Mouse (Mus musculus): ENCODE data around the gene Cenps. TPM values are rescaled to one million over a fixed set of nuclear protein-coding genes. Genes with fewer than 3 reads are reported as not detected.

Cenps gene
- polyA plus RNA-seq, 1 experiment = 32.5 TPM

GRCm38 (mm10) chr4:149136116-149136850, 1.1 kb downstream of the Cenps start:
- H3ac ChIP-seq (ENCODE audit: control insufficient read depth, insufficient read length, low read depth) = peak overlapping the region; percentile 57
- peaks cover 36% of the 10 kb centered on the region for H3K79me2 ChIP-seq (ENCODE audit: control insufficient read depth, insufficient read depth)
- no peaks in the 10 kb centered on the region for H3K27me3 ChIP-seq (ENCODE audit: control insufficient read depth, insufficient read depth, insufficient read length)
- peaks cover 10% of the 10 kb centered on the region for H3K79me3 ChIP-seq (ENCODE audit: low read depth)
- H3K36me3 ChIP-seq (ENCODE audit: control insufficient read depth, insufficient read depth) = peaks cover 5% of the 10 kb centered on the region
- TF ChIP-seq FOSL1 (IDR thresholded peaks at IDR 0.05; ENCODE audit: insufficient read depth, low read length, poor library complexity, severe bottlenecking) (no peak), MAX (IDR thresholded peaks at IDR 0.05) (no peak), MYOD1 (IDR thresholded peaks at IDR 0.05; ENCODE audit: control insufficient read depth, insufficient read length, low read depth) (no peak), USF1 (IDR thresholded peaks at IDR 0.05; ENCODE audit: low read depth) (no peak), CTCF (IDR thresholded peaks at IDR 0.05; ENCODE audit: control insufficient read depth, insufficient read depth, insufficient read length) (no peak), CEBPB (IDR thresholded peaks at IDR 0.05; ENCODE audit: low read depth) (no peak)
- H3K4me3 ChIP-seq (ENCODE audit: insufficient read depth, poor library complexity, severe bottlenecking) = peak overlapping the region; percentile 61

DNA sequence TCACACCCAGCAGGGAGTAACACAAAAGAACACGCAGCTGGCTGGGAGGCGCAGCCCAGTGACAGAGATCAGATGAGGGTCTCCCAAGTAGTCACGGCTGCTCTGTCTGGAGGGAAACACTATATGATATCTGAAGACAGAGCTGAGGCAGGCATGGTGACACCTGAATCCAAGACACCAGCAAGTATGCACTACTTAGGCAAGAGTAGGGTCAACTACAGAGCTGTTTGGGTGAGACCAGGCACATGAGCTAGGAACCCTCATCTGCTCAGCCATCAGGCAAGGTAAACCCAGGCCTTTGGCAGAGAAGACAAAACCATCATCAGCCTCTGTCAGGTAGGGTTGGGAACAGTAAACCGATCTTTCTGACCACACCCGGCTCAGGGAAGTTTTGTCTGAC, 4.0 kb downstream of the Cenps start:
- Histone ChIP-seq H3K79me3 (ENCODE audit: low read depth) (peaks cover 10% of the 10 kb centered on the region), H3ac (ENCODE audit: control insufficient read depth, insufficient read length, low read depth) (no peak overlapping the region), H3K4me3 (ENCODE audit: insufficient read depth, poor library complexity, severe bottlenecking) (no peak overlapping the region), H3K27me3 (ENCODE audit: control insufficient read depth, insufficient read depth, insufficient read length) (no peaks in the 10 kb centered on the region), H3K79me2 (ENCODE audit: control insufficient read depth, insufficient read depth) (peaks cover 36% of the 10 kb centered on the region), H3K36me3 (ENCODE audit: control insufficient read depth, insufficient read depth) (peaks cover 9% of the 10 kb centered on the region)
- TF ChIP-seq USF1 (IDR thresholded peaks at IDR 0.05; ENCODE audit: low read depth) (no peak), MAX (IDR thresholded peaks at IDR 0.05) (no peak), MYOD1 (IDR thresholded peaks at IDR 0.05; ENCODE audit: control insufficient read depth, insufficient read length, low read depth) (no peak), CTCF (IDR thresholded peaks at IDR 0.05; ENCODE audit: control insufficient read depth, insufficient read depth, insufficient read length) (no peak), FOSL1 (IDR thresholded peaks at IDR 0.05; ENCODE audit: insufficient read depth, low read length, poor library complexity, severe bottlenecking) (no peak), CEBPB (IDR thresholded peaks at IDR 0.05; ENCODE audit: low read depth) (no peak), MYOG (IDR thresholded peaks at IDR 0.05; ENCODE audit: control insufficient read depth, extremely low read depth, insufficient read length) (no peak)

GRCm38 (mm10) chr4:149131789-149132565, 5.5 kb downstream of the Cenps start:
- TF ChIP-seq FOSL1 (IDR thresholded peaks at IDR 0.05; ENCODE audit: insufficient read depth, low read length, poor library complexity, severe bottlenecking) (no peak), CEBPB (IDR thresholded peaks at IDR 0.05; ENCODE audit: low read depth) (no peak), CTCF (IDR thresholded peaks at IDR 0.05; ENCODE audit: control insufficient read depth, insufficient read depth, insufficient read length) (no peak), MYOD1 (IDR thresholded peaks at IDR 0.05; ENCODE audit: control insufficient read depth, insufficient read length, low read depth) (no peak), MAX (IDR thresholded peaks at IDR 0.05) (no peak), MYOG (IDR thresholded peaks at IDR 0.05; ENCODE audit: control insufficient read depth, extremely low read depth, insufficient read length) (no peak), USF1 (IDR thresholded peaks at IDR 0.05; ENCODE audit: low read depth) (no peak)
- no peak overlapping the region for H3ac ChIP-seq (ENCODE audit: control insufficient read depth, insufficient read length, low read depth)
- H3K79me3 ChIP-seq (ENCODE audit: low read depth) = peaks cover 10% of the 10 kb centered on the region
- peaks cover 13% of the 10 kb centered on the region for H3K36me3 ChIP-seq (ENCODE audit: control insufficient read depth, insufficient read depth)
- H3K79me2 ChIP-seq (ENCODE audit: control insufficient read depth, insufficient read depth) = peaks cover 36% of the 10 kb centered on the region
- no peak overlapping the region for H3K4me3 ChIP-seq (ENCODE audit: insufficient read depth, poor library complexity, severe bottlenecking)
- H3K27me3 ChIP-seq (ENCODE audit: control insufficient read depth, insufficient read depth, insufficient read length) = no peaks in the 10 kb centered on the region

- H3K36me3 ChIP-seq (ENCODE audit: control insufficient read depth, insufficient read depth) = peaks cover 14% of the 10 kb centered on the region
- H3K27me3 ChIP-seq (ENCODE audit: control insufficient read depth, insufficient read depth, insufficient read length) = no peaks in the 10 kb centered on the region
- H3K4me3 ChIP-seq (ENCODE audit: insufficient read depth, poor library complexity, severe bottlenecking) = no peak overlapping the region
- H3K79me2 ChIP-seq (ENCODE audit: control insufficient read depth, insufficient read depth) = peaks cover 28% of the 10 kb centered on the region
- no peak for TF ChIP-seq MYOG (IDR thresholded peaks at IDR 0.05; ENCODE audit: control insufficient read depth, extremely low read depth, insufficient read length)
- TF ChIP-seq CEBPB (IDR thresholded peaks at IDR 0.05; ENCODE audit: low read depth) = no peak
- no peak for TF ChIP-seq MYOD1 (IDR thresholded peaks at IDR 0.05; ENCODE audit: control insufficient read depth, insufficient read length, low read depth)
- no peak for TF ChIP-seq MAX (IDR thresholded peaks at IDR 0.05)
- no peak for TF ChIP-seq USF1 (IDR thresholded peaks at IDR 0.05; ENCODE audit: low read depth)
- TF ChIP-seq FOSL1 (IDR thresholded peaks at IDR 0.05; ENCODE audit: insufficient read depth, low read length, poor library complexity, severe bottlenecking) = no peak
- TF ChIP-seq CTCF (IDR thresholded peaks at IDR 0.05; ENCODE audit: control insufficient read depth, insufficient read depth, insufficient read length) = no peak
- no peak overlapping the region for H3ac ChIP-seq (ENCODE audit: control insufficient read depth, insufficient read length, low read depth)
- peaks cover 8% of the 10 kb centered on the region for H3K79me3 ChIP-seq (ENCODE audit: low read depth)
Observed at GRCm38 (mm10) chr4:149131021-149131752, 6.2 kb downstream of the Cenps start.

GRCm38 (mm10) chr4:149128467-149128866, 9.0 kb downstream of the Cenps start:
- H3ac ChIP-seq (ENCODE audit: control insufficient read depth, insufficient read length, low read depth) = no peak overlapping the region
- no peak overlapping the region for H3K4me3 ChIP-seq (ENCODE audit: insufficient read depth, poor library complexity, severe bottlenecking)
- no peaks in the 10 kb centered on the region for H3K27me3 ChIP-seq (ENCODE audit: control insufficient read depth, insufficient read depth, insufficient read length)
- no peaks in the 10 kb centered on the region for H3K79me3 ChIP-seq (ENCODE audit: low read depth)
- peaks cover 19% of the 10 kb centered on the region for H3K36me3 ChIP-seq (ENCODE audit: control insufficient read depth, insufficient read depth)
- peaks cover 6% of the 10 kb centered on the region for H3K79me2 ChIP-seq (ENCODE audit: control insufficient read depth, insufficient read depth)
- TF ChIP-seq FOSL1 (IDR thresholded peaks at IDR 0.05; ENCODE audit: insufficient read depth, low read length, poor library complexity, severe bottlenecking) (no peak), MYOD1 (IDR thresholded peaks at IDR 0.05; ENCODE audit: control insufficient read depth, insufficient read length, low read depth) (no peak)

Data from C2C12 (cell line).